Mouse (Mus musculus) limb, embryonic 10.5 days (tissue): ENCODE data around the gene Adat3. TPM values are rescaled to one million over a fixed set of nuclear protein-coding genes. Genes with fewer than 3 reads are reported as not detected.

Source experiments
- DNase-seq: peaks from one replicate; pipeline ENCODE4 v3.0.0-alpha.2; 2017; ENCODE audit warnings: low spot score
- H3K27ac ChIP-seq: fragments of 300-500 bp; sonication (generic); 2 replicates; pipeline ENCODE4 v1.5.1; 2016; ENCODE audit warnings: mild to moderate bottlenecking
- H3K27me3 ChIP-seq: fragments of 300-500 bp; sonication (generic); 2 replicates; pipeline ENCODE4 v1.6.1; 2016; ENCODE audit warnings: low read depth, mild to moderate bottlenecking; ENCODE audit not compliant: poor library complexity, severe bottlenecking
- H3K36me3 ChIP-seq: fragments of 300-500 bp; sonication (generic); 2 replicates; pipeline ENCODE4 v1.6.1; 2016; ENCODE audit warnings: mild to moderate bottlenecking, moderate library complexity
- H3K4me1 ChIP-seq: fragments of 300-500 bp; sonication (generic); 2 replicates; pipeline ENCODE4 v1.6.1; 2016
- H3K4me3 ChIP-seq: fragments of 300-500 bp; sonication (generic); 2 replicates; pipeline ENCODE4 v1.5.1; 2016; ENCODE audit warnings: mild to moderate bottlenecking, moderate library complexity
- H3K9me3 ChIP-seq: fragments of 300-500 bp; sonication (generic); replicated peaks from 2 replicates; pipeline ENCODE4 v1.6.1; 2016; ENCODE audit warnings: mild to moderate bottlenecking
- WGBS: fragments of 180-500 bp; shearing (Covaris S2); methylation state at CpG from one replicate; pipeline ENCODE4 v1.1.7; 2016; 5-methylcytosine and 5-hydroxymethylcytosine counted together
- polyA plus RNA-seq: library from polyadenylated mRNA; unstranded; fragments of >200 nt; fragmentation: Nextera tagmentation; extraction: Ambion mirVana; gene quantifications from 2 replicates; pipeline ENCODE4 v1.2.1, GENCODE M21; 2016

Gene Adat3
- polyA plus RNA-seq, 1 experiment from 2014 or later: 11.1 TPM

DNA sequence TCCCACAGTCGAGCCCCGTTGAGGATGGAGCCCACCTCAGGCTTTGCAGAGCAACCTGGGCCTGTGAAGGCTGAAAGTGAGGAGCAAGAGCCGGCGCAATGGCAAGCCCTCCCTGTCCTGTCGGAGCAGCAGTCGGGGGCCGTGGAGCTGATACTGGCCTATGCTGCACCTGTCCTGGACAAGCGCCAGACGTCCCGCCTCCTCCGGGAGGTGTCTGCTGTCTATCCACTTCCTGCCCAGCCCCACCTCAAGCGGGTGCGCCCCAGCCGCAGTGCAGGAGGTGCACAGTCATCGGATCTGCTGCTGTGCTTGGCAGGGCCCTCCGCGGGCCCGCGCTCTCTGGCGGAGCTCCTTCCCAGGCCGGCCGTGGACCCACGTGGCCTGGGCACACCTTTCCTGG, 3.6 kb downstream of the Adat3 start:
- peaks cover 30% of the 10 kb centered on the region for H3K4me1 ChIP-seq
- WGBS: 94% methylated on average over 23 of the region's 23 CpGs
- H3K36me3 ChIP-seq: peaks cover 58% of the 10 kb centered on the region
- H3K27ac ChIP-seq: no peak overlapping the region
- H3K4me3 ChIP-seq: 0 out of 2 replicates have a peak overlapping the region, but pooled peaks have one; percentile 5
- H3K27me3 ChIP-seq: no peaks in the 10 kb centered on the region
- DNase-seq: no peak
- H3K9me3 ChIP-seq: no peaks in the 10 kb centered on the region

DNA sequence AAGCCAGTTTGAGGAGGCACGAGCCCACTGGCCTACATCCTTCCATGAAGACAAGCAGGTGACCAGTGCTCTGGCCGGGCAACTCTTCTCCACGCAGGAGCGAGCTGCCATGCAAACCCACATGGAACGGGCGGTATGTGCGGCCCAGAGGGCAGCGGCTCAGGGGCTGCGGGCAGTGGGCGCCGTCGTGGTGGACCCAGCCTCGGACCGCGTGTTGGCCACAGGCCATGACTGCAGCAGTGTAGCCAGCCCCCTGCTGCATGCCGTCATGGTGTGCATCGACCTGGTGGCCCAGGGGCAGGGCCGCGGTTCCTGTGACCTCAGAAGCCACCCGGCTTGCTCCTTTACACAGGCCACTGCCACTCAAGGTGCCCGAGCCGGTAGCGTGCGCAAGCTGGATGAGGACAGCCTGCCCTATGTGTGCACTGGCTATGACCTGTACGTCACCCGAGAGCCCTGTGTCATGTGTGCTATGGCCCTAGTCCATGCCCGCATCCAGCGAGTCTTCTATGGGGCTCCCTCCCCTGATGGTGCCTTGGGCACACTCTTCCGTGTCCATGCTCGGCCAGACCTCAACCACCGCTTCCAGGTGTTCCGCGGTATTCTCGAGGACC, 4.2 kb downstream of the Adat3 start:
- Histone ChIP-seq H3K4me1 (peaks cover 30% of the 10 kb centered on the region), H3K4me3 (no peak overlapping the region), H3K9me3 (no peaks in the 10 kb centered on the region), H3K27ac (no peak overlapping the region), H3K36me3 (peaks cover 64% of the 10 kb centered on the region), H3K27me3 (no peaks in the 10 kb centered on the region)
- WGBS: 95% methylated on average over 34 of the region's 34 CpGs
- DNase-seq: no peak

DNA sequence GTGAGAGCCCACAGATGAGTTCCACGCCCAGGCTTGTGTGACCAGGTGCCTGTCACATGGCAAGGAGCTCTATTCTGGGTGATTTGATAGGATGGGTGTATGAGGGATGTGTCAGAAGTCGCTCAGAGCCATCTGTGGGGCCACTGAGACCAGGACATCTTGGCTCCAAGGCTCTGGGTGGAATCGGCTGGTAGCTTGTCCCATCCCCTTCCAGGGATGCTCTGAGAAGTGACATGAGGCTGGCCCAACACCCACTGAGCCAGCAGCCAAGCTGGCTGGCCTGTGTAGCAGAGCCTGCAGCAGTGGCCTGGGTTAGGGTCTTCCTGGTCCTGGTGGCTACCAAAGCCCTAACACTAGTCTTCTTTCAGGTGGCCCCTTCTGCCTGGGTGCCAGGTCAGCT, 5.8 kb downstream of the Adat3 start:
- Histone ChIP-seq H3K9me3 (no peaks in the 10 kb centered on the region), H3K4me1 (peaks cover 20% of the 10 kb centered on the region), H3K36me3 (peaks cover 78% of the 10 kb centered on the region), H3K27ac (no peak overlapping the region), H3K27me3 (no peaks in the 10 kb centered on the region), H3K4me3 (no peak overlapping the region)
- DNase-seq: no peak
- 81% methylated on average over 3 of the region's 3 CpGs for WGBS

DNA sequence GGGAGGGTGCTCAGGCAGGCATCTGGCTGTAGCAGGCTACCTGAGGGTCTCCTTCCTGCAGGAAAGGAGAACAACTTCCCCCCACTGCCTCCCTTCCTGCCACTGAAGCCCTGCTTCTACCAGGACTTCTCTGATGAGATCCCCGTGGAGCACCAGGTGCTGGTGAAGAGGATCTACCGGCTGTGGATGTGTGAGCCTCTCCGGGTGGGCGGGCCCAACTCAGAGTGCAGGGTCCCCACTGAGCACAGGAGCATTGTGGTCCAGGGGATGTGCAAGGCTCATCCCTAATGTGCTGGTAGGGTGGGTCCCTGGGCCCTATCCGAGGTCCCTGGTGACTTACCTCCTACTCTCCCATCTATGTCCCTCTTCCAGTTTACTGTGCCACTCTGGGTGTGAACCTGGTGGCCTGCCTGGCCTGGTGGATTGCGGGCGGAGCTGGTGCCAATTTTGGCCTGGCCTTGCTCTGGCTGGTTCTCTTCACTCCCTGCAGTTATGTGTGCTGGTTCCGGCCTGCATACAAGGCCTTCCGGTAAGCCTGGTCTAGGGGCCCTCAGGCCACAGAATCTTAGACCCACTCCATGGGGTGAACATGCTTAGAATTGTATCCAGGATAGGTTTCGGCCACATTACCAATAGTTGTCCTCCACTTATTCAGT, 6.7 kb downstream of the Adat3 start:
- 93% methylated on average over 10 of the region's 10 CpGs for WGBS
- 0 out of 2 replicates have a peak, but pooled peaks cover 11% of the 10 kb centered on the region for H3K4me1 ChIP-seq
- DNase-seq: no peak
- H3K36me3 ChIP-seq: peaks cover 86% of the 10 kb centered on the region
- no peak overlapping the region for H3K4me3 ChIP-seq
- H3K27ac ChIP-seq: no peak overlapping the region
- H3K27me3 ChIP-seq: no peaks in the 10 kb centered on the region
- H3K9me3 ChIP-seq: no peaks in the 10 kb centered on the region

DNA sequence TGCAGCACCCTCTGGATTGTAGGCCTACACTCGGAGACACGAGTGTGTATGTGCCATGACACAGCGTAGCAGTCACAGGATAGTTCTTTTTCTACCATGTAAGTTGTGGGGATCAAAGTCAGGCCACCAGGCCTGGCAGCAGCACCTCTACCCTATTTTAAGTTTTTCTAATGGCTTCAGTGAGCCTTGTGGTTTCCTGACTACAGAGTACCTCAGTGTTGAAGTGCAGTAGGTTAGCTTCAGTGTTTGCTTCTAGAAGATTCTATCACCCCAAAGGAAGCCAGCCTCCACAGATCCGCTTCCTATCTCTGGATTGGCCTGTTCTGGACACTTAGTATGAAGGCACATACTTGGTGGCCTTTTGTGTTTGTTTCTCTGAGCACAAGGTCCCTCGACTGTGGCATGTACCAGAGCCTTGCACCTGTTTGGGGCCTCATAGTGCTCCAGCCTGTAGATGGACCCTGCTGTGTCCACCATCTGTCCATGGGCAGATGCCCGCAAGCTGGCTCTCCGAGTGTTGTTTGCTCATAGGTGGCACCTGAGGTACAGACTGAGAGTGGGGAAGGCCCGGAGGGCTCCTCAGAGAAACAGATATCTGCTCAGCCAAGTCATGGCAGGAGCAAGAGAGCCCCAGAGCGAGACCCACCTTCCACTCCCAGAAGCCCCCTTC, 7.6 kb downstream of the Adat3 start:
- Histone ChIP-seq H3K27me3 (no peaks in the 10 kb centered on the region), H3K4me1 (0 out of 2 replicates have a peak, but pooled peaks cover 4% of the 10 kb centered on the region), H3K4me3 (no peak overlapping the region), H3K36me3 (peaks cover 94% of the 10 kb centered on the region), H3K9me3 (no peaks in the 10 kb centered on the region), H3K27ac (no peak overlapping the region)
- DNase-seq: no peak
- 94% methylated on average over 9 of the region's 9 CpGs for WGBS

DNA sequence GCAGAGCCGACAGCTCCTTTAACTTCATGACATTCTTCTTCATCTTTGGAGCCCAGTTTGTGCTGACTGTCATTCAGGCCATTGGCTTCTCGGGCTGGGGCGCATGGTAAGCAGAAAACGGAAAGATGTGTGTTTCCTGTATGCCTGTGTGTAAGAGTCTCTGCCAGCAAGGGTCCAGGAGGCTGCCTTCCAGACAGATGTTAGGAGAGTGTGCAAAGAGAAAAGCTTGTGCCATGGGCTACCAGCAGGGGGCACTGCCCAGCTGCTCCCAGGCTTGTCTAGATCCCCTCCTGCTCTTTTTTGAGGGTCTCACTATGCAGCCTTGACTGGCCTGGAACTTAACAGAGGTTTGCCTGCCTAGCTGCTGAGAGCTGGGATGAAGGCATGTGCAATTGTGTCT, 8.3 kb downstream of the Adat3 start:
- H3K9me3 ChIP-seq: no peaks in the 10 kb centered on the region
- H3K27ac ChIP-seq: no peak overlapping the region
- H3K36me3 ChIP-seq: peaks cover 97% of the 10 kb centered on the region
- H3K27me3 ChIP-seq: no peaks in the 10 kb centered on the region
- H3K4me1 ChIP-seq: 0 out of 2 replicates have a peak, but pooled peaks cover 4% of the 10 kb centered on the region
- peak; percentile 75 for DNase-seq
- WGBS: 84% methylated on average over 4 of the region's 4 CpGs
- 0 out of 2 replicates have a peak overlapping the region, but pooled peaks have one; percentile 4 for H3K4me3 ChIP-seq

DNA sequence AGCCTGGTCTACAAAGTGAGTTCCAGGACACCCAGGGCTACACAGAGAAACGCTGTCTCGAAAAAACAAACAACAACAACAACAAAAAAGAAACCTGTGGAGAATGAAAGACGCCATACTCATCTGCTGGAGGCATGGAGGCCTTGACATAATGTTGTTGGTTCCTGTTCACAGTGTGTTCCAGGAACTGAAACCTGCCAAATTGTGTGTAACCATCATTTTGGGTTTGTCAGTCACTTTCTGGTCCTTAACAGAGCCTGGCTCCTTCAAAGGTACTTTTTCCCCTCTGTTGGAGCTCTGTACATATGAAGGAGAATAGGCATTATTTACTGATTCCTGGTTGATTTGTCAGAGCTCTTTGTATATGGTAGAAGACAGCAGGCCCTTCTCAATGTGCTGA, 9.2 kb downstream of the Adat3 start:
- no peak for DNase-seq
- Histone ChIP-seq H3K9me3 (no peaks in the 10 kb centered on the region), H3K4me1 (0 out of 2 replicates have a peak, but pooled peaks cover 4% of the 10 kb centered on the region), H3K27me3 (no peaks in the 10 kb centered on the region), H3K36me3 (peaks cover 94% of the 10 kb centered on the region), H3K27ac (no peak overlapping the region), H3K4me3 (no peak overlapping the region)
- WGBS: 90% methylated on average over 3 of the region's 3 CpGs

DNA sequence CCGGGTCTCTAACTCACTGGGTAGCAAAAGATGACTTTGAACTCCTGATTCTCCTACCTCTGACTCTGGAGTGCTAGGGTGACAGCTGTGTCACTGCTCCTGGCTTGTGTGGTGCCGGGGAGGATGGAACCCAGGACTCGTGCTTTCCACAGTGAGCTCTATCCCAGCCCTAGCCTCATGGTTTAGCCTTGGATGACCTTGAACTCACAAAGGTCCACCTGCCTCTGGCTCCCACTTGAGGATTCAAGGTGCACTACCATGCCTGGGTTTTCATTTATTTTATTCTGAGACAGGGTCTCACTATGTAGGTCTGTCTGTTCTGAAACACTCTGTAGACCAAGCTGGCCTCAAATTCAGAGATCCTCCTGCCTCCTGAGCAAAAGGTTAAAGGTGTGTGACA, 11.1 kb downstream of the Adat3 start:
- no peak for DNase-seq
- Histone ChIP-seq H3K36me3 (peaks cover 75% of the 10 kb centered on the region), H3K27me3 (no peaks in the 10 kb centered on the region), H3K27ac (no peak overlapping the region), H3K4me3 (no peak overlapping the region), H3K4me1 (0 out of 2 replicates have a peak, but pooled peaks cover 4% of the 10 kb centered on the region), H3K9me3 (no peaks in the 10 kb centered on the region)
- WGBS: 87% methylated on average over 3 of the region's 3 CpGs

DNA sequence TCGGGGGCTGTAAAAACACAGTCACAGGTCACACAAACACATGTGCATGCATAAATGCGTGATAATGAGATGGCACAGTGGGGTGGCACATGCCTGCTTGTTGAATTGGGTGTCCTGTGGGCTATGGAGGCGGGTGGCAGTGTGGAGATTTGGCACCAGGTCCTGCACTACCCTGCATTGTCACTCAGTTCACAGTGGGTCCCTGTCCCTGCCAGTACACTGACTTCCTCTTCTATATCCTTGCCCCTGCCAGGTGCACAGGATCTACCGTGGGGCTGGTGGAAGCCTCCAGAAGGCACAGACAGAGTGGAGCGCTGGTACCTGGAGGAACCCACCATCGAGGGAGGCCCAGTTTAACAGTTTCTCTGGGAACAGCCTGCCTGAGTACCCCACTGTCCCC, 11.7 kb downstream of the Adat3 start:
- no peak overlapping the region for H3K4me3 ChIP-seq
- no peak overlapping the region for H3K27ac ChIP-seq
- DNase-seq: no peak
- H3K36me3 ChIP-seq: peaks cover 70% of the 10 kb centered on the region
- H3K9me3 ChIP-seq: no peaks in the 10 kb centered on the region
- no peaks in the 10 kb centered on the region for H3K27me3 ChIP-seq
- H3K4me1 ChIP-seq: 0 out of 2 replicates have a peak, but pooled peaks cover 4% of the 10 kb centered on the region
- 89% methylated on average over 6 of the region's 6 CpGs for WGBS

DNA sequence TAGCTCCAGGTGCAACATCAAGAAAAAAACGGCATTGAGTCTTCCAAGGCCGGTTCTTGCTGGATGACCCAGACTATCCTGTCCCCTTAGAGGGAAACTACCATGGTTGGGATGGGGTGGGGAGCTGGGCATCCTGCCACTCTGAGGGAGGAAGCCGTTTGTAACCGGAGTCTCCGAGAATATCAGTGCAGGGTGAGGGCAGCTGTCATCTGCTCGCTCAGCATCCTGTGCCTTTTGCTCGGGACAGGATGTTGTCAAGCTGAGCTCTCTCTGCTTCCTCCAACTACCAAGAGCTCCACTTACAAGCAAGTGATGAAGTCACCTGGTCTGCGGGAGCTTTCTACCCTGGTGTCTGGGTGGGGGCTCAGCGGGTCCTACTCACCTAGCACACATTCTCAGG, 15.5 kb downstream of the Adat3 start:
- H3K4me1 ChIP-seq: peaks cover 14% of the 10 kb centered on the region
- no peaks in the 10 kb centered on the region for H3K27me3 ChIP-seq
- no peak for DNase-seq
- H3K27ac ChIP-seq: no peak overlapping the region
- no peaks in the 10 kb centered on the region for H3K9me3 ChIP-seq
- peaks cover 33% of the 10 kb centered on the region for H3K36me3 ChIP-seq
- 79% methylated on average over 9 of the region's 9 CpGs for WGBS
- no peak overlapping the region for H3K4me3 ChIP-seq

DNA sequence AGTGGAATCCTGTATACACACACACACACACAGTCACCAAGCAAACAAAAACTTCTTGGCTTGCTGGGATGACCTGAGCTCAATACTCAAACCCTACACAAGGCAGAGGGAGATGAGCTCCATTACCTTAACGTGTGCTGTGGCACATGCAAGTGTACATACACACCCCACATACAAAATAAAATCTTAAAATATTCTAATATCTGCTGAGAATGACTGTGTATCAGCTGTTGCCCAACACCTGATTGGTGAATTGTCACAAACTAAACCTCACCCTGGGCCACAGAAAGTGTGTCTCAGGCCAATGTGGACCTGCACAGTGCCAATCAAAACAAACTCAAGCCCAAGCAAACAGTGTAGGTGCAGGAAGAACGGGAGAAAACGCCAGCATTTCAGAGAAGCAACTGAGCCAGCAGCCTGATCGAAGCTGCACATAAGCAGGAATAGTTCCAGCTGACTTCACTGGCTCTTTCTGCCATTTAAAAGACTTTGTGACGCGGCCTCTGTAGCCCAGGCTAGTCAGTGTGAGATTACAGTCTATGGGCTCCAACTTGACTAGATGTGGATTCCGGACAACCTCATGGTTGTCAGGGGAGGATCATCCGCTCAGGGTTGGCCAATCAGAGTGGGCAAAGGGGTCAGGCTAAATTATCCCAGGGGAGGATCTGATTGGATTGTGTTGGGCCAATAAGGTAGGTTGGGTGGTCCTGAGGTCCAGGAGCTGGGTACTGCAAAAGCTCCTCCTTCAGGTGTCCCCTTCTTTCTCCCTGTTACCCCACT, 17.0 kb downstream of the Adat3 start:
- no peak for DNase-seq
- Histone ChIP-seq H3K9me3 (no peaks in the 10 kb centered on the region), H3K4me1 (peaks cover 28% of the 10 kb centered on the region), H3K36me3 (peaks cover 26% of the 10 kb centered on the region), H3K27me3 (no peaks in the 10 kb centered on the region), H3K4me3 (no peak overlapping the region), H3K27ac (0 out of 2 replicates have a peak overlapping the region, but pooled peaks have one; percentile 25)
- WGBS: 34% methylated on average over 8 of the region's 8 CpGs

DNA sequence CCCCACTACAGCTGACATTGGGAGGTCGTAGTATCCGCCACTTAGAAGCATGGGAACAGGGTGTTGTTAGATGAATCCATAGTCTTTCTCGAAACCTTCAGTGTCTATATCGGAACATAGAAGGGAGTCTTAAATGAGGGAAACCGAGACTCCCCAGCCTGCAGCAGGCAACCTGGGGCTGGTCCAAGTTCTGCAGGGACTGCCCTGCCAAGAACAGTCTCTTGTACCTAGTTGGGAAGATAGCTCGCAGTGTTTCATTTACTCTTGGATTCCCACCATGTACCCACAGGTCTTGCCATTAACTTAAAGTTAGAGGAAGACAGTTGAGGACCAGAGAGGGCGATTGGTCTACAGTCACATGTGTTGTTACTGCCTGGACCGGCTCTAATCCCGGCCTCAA, 17.7 kb downstream of the Adat3 start:
- DNase-seq: no peak
- Histone ChIP-seq H3K4me3 (peak overlapping the region; percentile 6; the same call in 1 of the 2 replicates), H3K9me3 (no peaks in the 10 kb centered on the region), H3K27me3 (no peaks in the 10 kb centered on the region), H3K4me1 (peaks cover 35% of the 10 kb centered on the region), H3K36me3 (peaks cover 26% of the 10 kb centered on the region), H3K27ac (0 out of 2 replicates have a peak overlapping the region, but pooled peaks have one; percentile 16)
- WGBS: 87% methylated on average over 9 of the region's 9 CpGs
